Mouse (Mus musculus) mesoderm, embryonic 11.5 days (tissue): ENCODE results near the gene Npas3.
"Not testable (repeated sequence)": the region's sequence is repeated elsewhere in the genome, so short reads cannot be mapped to it uniquely, and the experiment has no call there.

Source experiments
- DNase-seq: peaks from one replicate; pipeline ENCODE4 v3.0.0-alpha.2; 2012; ENCODE audit warnings: low read depth, low spot score

Gene Npas3

GRCm38 (mm10) chr12:53248101-53248727 lies at the start of gene Npas3:
Gene Npas3 (plus strand): TSS chr12:53248677.
- DNase-seq: peak; percentile 76

GRCm38 (mm10) chr12:53217141-53217540 lies 31.3 kb upstream of the Npas3 start:
- DNase-seq: no peak

- DNase-seq: peak; percentile 18
Observed at GRCm38 (mm10) chr12:53222742-53223141, 25.7 kb upstream of the Npas3 start.

- DNase-seq: no peak
Observed at GRCm38 (mm10) chr12:53227356-53227755, 21.1 kb upstream of the Npas3 start.

- no peak for DNase-seq
Observed at GRCm38 (mm10) chr12:53229419-53229818, 19.1 kb upstream of the Npas3 start.

- DNase-seq: no peak
Observed at GRCm38 (mm10) chr12:53246181-53246580, 2.3 kb upstream of the Npas3 start.

GRCm38 (mm10) chr12:53246581-53247490 lies 1.6 kb upstream of the Npas3 start:
- DNase-seq: peak; percentile 35

- peak; percentile 40 for DNase-seq
Observed at GRCm38 (mm10) chr12:53247491-53248035, 914 bp upstream of the Npas3 start.

- DNase-seq: peak; percentile 43
Observed at GRCm38 (mm10) chr12:53248796-53249195, 319 bp downstream of the Npas3 start.

- peak; percentile 73 for DNase-seq
Observed at GRCm38 (mm10) chr12:53251701-53252181, 3.3 kb downstream of the Npas3 start.

- peak; percentile 57 for DNase-seq
Observed at GRCm38 (mm10) chr12:53252213-53252571, 3.7 kb downstream of the Npas3 start.

GRCm38 (mm10) chr12:53252572-53253422 lies 4.3 kb downstream of the Npas3 start:
- peak; percentile 56 for DNase-seq

- peak; percentile 78 for DNase-seq
Observed at GRCm38 (mm10) chr12:53253461-53254159, 5.1 kb downstream of the Npas3 start.

GRCm38 (mm10) chr12:53254160-53254480 lies 5.6 kb downstream of the Npas3 start:
- no peak for DNase-seq

GRCm38 (mm10) chr12:53274502-53274901 lies 26.0 kb downstream of the Npas3 start:
- not testable (repeated sequence) for DNase-seq

GRCm38 (mm10) chr12:53277393-53277792 lies 28.9 kb downstream of the Npas3 start:
- DNase-seq: no peak

GRCm38 (mm10) chr12:53290341-53290740 lies 41.9 kb downstream of the Npas3 start:
- no peak for DNase-seq

- no peak for DNase-seq
Observed at GRCm38 (mm10) chr12:53290846-53291245, 42.4 kb downstream of the Npas3 start.

GRCm38 (mm10) chr12:53292010-53292409 lies 43.5 kb downstream of the Npas3 start:
- DNase-seq: no peak

- peak; percentile 62 for DNase-seq
Observed at GRCm38 (mm10) chr12:53292508-53293300, 44.2 kb downstream of the Npas3 start.
